Mouse (Mus musculus) brain, embryonic 18.5 days (tissue): ENCODE data around the gene 1700018F24Rik.
"Not testable (repeated sequence)": the region's sequence is repeated elsewhere in the genome, so short reads cannot be mapped to it uniquely, and the experiment has no call there.

ENCODE experiments used
- DNase-seq: peaks from one replicate; pipeline ENCODE4 v3.0.0-alpha.2; 2012; ENCODE audit warnings: low read depth, low spot score

The 1700018F24Rik gene

DNA sequence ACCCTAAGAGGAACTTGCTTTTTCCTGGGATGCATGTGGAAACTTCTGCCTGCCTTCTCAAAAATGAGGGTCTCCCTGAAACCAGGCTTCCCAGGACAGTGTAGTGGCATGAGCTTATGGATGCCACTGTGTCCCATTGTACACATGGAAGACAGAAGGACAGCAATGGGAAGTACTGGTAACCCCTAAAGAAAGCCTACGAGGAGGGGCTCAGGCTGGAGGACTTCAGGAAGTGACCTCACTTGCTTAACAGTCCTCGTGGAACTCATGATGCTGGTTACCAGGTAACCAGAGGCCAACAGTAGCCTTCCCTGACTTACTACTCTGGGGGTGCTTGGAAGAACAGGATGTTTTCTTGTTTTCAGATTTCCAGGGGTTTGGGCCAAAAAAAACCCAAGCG lies at the start of gene 1700018F24Rik:
1700018F24Rik (plus strand) TSS at position 301 of the 400 bp plus-strand sequence.
- not testable (repeated sequence) for DNase-seq

- no peak for DNase-seq
Observed at GRCm38 (mm10) chr5:144998491-144998890, 44.3 kb upstream of the 1700018F24Rik start.

- DNase-seq: no peak
Observed at GRCm38 (mm10) chr5:145003362-145003761, 39.4 kb upstream of the 1700018F24Rik start.

- DNase-seq: no peak
Observed at GRCm38 (mm10) chr5:145004495-145004894, 38.3 kb upstream of the 1700018F24Rik start.

- DNase-seq: no peak
Observed at GRCm38 (mm10) chr5:145005596-145005995, 37.2 kb upstream of the 1700018F24Rik start.

DNA sequence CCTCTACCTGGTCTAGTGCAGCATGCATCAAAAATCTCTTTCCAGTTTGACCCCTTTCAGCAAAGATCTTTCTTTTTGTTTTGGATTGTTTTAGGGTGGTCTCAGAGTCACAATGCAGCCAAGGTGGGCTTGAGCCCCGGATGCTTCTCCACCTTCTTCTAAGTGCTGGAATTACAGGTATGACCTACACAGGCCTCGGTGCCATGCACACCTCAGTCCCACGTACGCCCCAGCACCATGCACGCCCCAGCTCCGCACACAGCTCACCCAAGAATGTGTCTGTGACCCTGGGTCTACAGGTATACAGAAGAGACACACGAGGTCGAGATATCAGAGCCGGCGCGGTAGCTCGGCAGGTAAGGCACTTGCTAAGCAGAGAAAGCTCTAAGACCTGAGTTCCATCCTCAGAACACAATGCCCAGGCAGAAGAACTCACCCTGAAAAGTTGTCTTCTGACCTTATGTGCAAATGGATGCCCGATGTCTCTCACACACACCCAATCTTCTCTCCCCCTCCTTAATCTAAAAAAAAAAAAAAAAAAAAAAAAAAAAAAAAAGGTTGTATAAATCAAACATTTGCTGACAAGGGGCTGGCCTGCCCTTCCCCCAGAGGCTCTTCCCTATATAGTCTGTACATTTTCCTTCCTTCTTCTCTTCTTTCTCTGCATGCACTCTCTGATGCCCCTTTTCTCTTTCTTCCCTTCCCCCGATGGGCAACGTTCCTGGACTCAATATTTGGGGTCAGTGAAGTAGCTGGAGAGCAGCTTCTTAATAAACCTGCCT lies 33.7 kb upstream of the 1700018F24Rik start:
- DNase-seq: no peak

GRCm38 (mm10) chr5:145014278-145014677 lies 28.5 kb upstream of the 1700018F24Rik start:
- no peak for DNase-seq

- not testable (repeated sequence) for DNase-seq
Observed at GRCm38 (mm10) chr5:145016761-145017160, 26.0 kb upstream of the 1700018F24Rik start.

GRCm38 (mm10) chr5:145020254-145020653 lies 22.5 kb upstream of the 1700018F24Rik start:
- DNase-seq: not testable (repeated sequence)

- DNase-seq: not testable (repeated sequence)
Observed at GRCm38 (mm10) chr5:145020712-145021111, 22.1 kb upstream of the 1700018F24Rik start.

GRCm38 (mm10) chr5:145030476-145030875 lies 12.3 kb upstream of the 1700018F24Rik start:
- DNase-seq: not testable (repeated sequence)

GRCm38 (mm10) chr5:145032391-145032790 lies 10.4 kb upstream of the 1700018F24Rik start, which contains the start of gene Gm4871:
Gm4871 (minus strand) TSS chr5:145032754.
- not testable (repeated sequence) for DNase-seq

DNA sequence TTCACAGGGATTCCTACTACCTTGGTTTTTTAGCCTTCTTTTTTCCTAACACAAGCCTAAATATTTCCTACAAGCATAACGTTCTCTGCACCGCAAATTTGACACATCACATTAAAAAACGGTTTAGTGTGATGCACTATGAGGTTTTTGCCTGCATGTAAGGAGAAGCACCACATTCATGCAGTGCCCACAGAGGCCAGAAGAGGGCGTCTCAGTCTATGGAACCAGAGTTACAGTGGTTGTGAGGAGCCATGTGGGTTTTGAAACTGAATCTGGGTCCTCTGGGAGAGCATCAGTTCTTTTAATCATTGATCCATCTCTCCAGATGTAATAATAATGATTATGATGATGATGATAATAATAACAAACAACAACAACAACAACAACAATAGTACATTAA lies 1.2 kb upstream of the 1700018F24Rik start:
- DNase-seq: no peak

DNA sequence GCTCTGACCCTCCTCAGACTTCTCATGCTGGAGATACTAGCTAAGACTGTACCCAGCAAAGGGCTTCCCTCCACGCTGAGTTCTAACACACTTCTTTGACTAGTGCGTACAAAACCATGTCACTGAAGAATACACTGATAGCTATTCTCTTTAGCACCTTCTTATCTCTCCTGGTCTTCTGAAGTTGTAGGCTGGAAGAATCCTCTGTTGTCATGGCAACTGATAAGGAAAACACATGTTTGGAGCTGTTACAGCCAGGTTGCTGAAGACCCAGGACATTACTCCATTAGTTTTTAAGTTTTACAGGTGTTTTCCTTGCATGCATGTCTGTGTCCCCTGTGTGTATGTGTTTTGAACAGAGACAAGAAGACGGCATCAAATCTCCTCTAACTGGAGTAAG lies 11.4 kb downstream of the 1700018F24Rik start:
- not testable (repeated sequence) for DNase-seq

DNA sequence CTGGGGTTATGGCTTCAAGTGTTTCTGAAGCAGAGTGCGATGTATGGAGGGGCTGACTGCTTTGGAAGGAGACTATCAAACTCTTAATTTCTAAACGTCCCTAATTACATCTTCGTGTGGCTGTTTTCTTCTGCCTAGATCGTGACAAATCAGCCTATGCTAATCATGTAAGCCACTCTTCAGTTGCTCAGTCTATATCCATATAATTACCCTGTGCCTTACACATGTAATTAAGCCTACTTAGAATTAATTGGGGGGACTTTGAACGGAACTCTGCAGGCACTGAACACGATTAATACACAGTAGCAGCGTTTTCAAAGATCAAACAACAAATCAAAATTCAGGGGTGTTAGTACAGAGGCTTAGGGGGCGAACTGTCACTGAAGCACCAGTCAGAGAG lies 15.1 kb downstream of the 1700018F24Rik start:
- no peak for DNase-seq

DNA sequence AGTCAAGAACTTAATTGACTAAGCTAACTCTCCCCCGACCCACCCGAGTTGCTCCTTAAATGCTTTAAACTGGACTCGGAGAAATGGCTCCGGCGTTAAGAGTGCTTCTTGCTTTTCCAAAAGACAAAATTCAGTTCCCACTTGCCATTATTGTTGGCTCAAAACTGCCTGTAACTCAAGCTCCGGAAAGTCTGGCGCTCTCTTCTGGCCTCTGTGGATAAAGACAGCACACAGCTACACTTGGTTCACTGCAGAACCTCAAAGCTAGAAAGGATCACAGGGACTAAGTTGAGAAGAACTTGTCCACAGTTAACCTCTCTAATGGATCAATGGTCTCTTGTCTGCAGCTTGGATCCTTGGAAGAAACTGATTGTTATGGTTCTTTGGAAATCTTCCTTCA lies 15.9 kb downstream of the 1700018F24Rik start:
- no peak for DNase-seq

- DNase-seq: no peak
Observed at GRCm38 (mm10) chr5:145059524-145059923, 16.7 kb downstream of the 1700018F24Rik start.

DNA sequence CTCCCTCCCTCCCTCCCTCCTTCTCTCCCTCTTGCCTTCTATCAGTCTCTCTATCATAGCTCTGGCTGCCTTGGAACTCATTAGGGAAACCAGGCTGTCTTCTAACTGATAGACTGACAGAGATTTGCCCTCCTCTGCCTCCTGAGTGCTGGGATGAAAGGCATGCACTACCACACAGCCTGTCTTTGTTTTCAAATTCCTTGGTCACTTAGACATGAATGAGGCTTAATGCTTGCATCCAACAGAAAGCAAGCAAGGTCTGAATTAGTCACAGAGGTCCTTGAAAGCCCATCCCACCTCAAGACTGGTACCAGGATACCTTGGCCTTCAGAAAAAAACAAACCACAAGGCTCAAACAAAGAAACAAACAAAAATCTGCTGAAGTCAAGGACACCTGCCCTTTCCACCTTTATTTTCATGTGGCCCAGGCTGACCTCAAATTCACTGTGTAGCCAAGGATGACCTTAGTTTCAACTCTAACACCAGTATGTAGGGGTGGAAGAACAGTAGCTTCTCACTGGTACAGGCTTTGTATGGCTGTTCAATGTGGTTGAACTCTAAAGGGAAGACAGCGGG lies 22.1 kb downstream of the 1700018F24Rik start:
- DNase-seq: no peak

DNA sequence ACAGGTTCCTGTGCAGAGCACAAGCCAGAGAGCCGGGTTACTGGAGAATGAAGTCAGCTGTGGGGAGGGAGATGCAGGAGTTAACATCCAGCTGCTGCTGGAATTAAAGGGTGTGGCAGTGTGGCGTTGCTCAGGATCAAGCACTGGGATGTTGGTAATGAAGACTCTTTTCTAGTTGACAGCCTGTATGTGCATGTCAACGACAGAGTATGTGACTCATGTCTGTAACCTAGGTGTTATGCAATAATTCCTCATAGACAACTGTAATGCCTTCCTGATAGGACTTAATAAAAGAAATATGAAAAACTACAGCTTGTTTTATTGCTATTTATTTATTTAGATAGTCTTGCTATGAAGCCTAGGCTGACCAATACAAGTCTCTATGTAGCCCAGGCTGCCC lies 26.1 kb downstream of the 1700018F24Rik start:
- no peak for DNase-seq

DNA sequence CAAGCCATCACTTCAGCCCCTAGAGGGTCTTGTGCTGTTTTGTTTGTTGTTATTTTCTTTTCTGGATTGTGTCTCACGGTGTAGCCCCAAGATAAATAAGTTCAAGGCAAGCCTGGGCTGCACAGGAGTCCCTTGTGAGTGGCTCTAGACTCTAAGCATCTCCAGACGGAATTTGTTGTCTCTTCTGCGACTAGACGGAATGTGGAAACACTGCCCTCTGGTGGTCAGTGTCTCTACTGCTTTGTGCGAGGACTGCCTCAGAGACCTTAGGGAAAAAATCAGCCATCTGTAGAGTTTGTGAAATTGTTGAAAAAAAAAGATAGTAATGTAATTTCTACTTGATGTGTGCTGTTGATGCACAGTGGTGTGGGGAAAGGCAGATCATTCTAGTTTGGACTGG lies 26.9 kb downstream of the 1700018F24Rik start:
- DNase-seq: peak; percentile 43

DNA sequence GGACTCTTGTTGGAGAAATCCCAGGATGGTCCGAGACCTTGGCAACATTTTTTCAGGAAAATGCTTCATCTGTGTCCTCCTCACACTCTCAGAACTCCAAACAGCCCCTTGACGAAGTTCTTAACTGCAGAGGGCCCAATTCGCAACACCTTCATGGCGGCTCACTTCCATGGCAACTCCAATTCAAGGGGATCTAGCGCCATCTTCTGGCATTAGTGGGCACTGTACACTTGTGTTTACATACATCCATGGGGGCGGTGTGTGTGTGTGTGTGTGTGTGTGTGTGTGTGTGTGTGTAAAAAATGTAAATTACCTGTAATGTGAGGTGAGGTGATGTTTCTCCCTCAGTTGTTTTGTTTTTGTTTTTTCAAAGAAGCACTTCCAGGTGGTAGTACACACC lies 28.6 kb downstream of the 1700018F24Rik start:
- no peak for DNase-seq

- no peak for DNase-seq
Observed at GRCm38 (mm10) chr5:145075081-145075480, 32.3 kb downstream of the 1700018F24Rik start.
